ENCODE assay signal across 14 mouse cellular contexts in the genomic region with DNA sequence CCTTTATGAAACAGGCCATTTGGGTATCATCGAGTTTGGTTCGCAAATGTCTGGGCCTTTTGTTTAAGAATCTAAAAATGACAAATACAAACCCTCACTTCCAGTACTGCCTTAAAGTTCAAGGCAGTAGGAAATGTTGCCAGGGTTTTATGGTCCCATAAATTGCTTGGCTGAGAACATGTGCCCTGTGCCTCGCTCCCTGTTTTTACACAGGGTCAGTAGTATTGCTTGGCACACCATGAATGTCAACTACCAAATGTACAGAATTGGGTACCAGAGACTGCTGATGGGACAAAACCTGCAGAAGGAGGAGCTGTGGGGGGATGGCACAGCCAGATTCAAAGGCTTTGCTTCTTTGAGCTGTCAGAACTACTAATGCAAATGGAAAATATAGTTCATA.
"Had no signal": no experiment of that assay in that cellular context is flagged by ENCODE, and none has a peak within 500 bp of the region (broad histone marks: within the 10 kb centered on the region; RNA-seq: fewer than 3 reads in every experiment).

No protein-coding gene starts in this region.

- H3K27me3 ChIP-seq: liver, embryonic 13.5 days; lung, embryonic 15.5 days; midbrain, embryonic 12.5 days; neural tube, embryonic 13.5 days had no signal

- ATAC-seq: liver, postnatal 0 days; midbrain, embryonic 16.5 days had no signal

- H3K9ac ChIP-seq: liver, embryonic 13.5 days; liver, postnatal 0 days; lung, embryonic 15.5 days; midbrain, embryonic 12.5 days; neural tube, embryonic 13.5 days had no signal

- DNase-seq: kidney, adult 18-20 months; kidney, postnatal 14 days; liver; liver, embryonic 13.5 days; liver, postnatal 0 days; lung, postnatal 14 days; retina, postnatal 1 day; right cerebral cortex, postnatal 4 days; thymus, postnatal 36 days had no signal

- H3K4me2 ChIP-seq: liver, embryonic 13.5 days; lung, embryonic 15.5 days; midbrain, embryonic 12.5 days; neural tube, embryonic 13.5 days had no signal

- H3K27ac ChIP-seq: left cerebral cortex, adult 2 months; liver, embryonic 13.5 days; lung, embryonic 15.5 days; midbrain, embryonic 12.5 days; neural tube, embryonic 13.5 days had no signal

- H3K9me3 ChIP-seq: liver, embryonic 13.5 days; lung, embryonic 15.5 days; midbrain, embryonic 12.5 days; neural tube, embryonic 13.5 days had no signal

- H3K4me3 ChIP-seq: left cerebral cortex, adult 2 months; liver, embryonic 13.5 days; lung, embryonic 15.5 days; midbrain, embryonic 12.5 days; neural tube, embryonic 13.5 days had no signal

- H3K36me3 ChIP-seq: liver, embryonic 13.5 days; lung, embryonic 15.5 days; midbrain, embryonic 12.5 days; neural tube, embryonic 13.5 days had no signal

- H3K4me1 ChIP-seq: liver, embryonic 13.5 days; lung, embryonic 15.5 days; midbrain, embryonic 12.5 days; neural tube, embryonic 13.5 days had no signal
